Mouse (Mus musculus): ENCODE measurements around the gene Vps25. TPM values are rescaled to one million over a fixed set of nuclear protein-coding genes. Genes with fewer than 3 reads are reported as not detected.

Vps25 gene
- 51.5 and 61.9 TPM in 2 replicates for total RNA-seq (2017)

DNA sequence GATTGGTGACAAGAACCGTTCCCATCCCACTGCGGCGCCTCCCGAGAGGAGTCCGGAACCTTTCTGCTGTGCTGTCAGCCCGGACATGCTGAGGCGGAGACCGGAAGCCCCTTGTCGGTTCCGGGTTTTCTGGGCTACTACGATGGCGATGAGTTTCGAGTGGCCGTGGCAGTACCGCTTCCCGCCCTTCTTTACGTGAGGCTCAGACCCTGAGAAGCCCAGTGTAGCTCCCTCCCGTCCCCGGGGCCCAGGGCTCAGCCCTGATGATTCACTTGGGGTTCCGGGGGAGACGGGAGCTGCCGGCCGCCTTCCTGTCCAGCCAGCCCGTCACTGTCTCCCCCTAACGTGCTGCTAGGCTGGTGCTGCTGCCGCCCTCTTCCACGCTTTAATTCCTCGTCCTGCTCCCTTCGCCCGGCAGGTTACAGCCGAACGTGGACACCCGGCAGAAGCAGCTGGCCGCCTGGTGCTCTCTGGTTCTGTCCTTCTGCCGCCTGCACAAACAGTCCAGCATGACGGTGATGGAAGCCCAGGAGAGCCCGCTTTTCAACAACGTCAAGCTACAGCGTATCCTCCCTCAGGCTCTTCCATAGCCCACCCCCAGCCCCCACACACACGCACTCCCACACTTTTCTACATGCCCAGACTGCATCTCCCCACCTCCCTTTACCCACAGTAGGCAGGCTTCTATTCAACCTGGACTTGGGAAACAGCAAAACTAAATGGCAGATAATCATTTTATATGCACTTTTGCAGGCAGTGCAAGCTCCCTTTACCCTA is at the start of gene Vps25:
Gene Vps25, plus strand, starts transcription at position 95 of the 777 bp plus-strand sequence.
- peak; percentile 97 for ATAC-seq (replicated peaks; ENCODE audit: low read depth, poor library complexity, severe bottlenecking)

DNA sequence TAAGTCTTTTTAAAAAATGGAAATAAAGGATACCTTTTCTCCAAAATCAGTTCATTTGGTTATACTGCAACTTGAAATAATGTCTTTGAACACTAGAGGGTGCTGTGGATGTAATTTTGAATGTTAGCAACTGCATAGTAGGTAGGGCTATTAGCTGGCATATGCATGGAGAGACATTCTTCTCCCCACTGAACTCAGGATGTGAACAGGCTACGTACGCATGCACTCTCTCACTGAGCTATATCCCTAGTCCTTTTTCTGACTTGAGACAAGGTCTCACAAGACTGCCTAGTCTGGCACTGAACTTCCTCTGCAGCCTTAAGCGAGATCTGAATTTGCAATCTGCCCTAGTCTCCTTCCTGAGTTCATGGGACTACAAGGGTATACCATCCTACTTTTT is 41.5 kb upstream of the Vps25 start:
- peak; percentile 92 for ATAC-seq (replicated peaks; ENCODE audit: low read depth, poor library complexity, severe bottlenecking)

DNA sequence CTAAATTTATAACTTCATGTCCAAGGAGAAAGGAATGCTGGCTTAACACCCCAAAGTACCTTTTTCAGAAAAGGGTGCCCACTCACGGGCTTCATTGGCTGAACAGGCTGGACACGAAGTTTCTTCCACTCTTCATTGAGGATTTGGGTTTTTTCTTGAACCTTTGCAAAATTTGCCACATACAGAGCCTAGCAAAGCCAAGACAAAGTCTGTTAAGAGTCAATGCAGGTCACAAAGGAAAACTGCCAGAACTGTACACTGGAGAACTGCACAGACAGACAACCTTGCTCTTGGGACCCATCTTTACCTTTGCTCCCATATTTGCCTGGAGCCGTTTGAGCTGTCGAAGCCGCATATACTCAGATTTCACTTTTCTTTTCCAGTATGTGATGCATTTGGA is 36.6 kb upstream of the Vps25 start:
- ATAC-seq (replicated peaks; ENCODE audit: low read depth, poor library complexity, severe bottlenecking) = no peak

DNA sequence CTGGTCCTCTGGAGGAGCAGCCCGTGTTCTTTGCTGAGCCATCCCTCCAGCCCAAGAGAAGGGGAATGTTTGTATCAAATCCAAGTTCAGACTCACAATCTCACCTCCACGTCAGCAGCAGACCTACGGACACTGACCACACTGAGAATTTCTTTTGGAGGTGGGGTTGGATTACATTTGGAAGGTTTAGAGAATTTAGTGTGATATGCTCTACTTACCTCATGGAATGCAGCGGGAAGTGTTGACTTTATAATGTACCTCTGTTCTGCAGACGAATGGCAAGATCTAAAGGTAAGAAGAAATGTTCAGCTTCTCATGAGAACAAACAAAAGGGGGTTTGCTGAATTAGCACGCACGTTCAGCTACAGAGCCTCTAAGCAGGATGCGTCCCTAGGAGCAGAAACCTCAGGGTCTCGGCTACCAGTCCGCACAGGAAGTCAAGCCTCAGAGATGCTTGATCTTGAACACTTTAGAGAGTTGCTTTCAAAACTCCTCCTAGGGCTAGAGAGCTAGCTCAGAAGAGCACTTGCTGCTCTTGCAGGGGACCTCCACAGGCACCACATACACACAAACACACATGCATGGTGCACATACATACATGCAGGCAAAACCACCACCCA is 35.0 kb upstream of the Vps25 start:
- no peak for ATAC-seq (replicated peaks; ENCODE audit: low read depth, poor library complexity, severe bottlenecking)

DNA sequence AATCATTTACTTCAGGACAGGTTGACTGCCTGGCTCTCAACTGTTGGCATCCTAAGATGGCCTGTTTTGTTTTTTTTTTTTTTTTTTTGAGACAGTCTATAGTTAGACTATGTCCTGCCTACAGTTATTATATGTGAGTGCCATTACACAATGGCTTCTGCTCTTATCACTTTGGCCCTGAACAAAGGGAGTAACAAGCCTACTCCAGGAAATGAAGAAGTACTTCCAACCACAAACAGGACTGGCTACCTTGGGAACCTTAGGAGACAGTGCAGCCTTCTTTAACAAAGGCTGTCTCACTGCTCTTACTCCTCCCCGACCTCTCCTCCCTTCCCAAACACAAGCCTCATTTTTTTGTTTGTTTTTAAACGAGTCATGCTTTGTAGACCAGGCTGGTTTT is 32.7 kb upstream of the Vps25 start:
- no peak for ATAC-seq (replicated peaks; ENCODE audit: low read depth, poor library complexity, severe bottlenecking)

GRCm38 (mm10) chr11:101221306-101221986 is 32.1 kb upstream of the Vps25 start:
- ATAC-seq (replicated peaks; ENCODE audit: low read depth, poor library complexity, severe bottlenecking) = 0 out of 2 replicates have a peak, but pooled peaks have one; percentile 26

DNA sequence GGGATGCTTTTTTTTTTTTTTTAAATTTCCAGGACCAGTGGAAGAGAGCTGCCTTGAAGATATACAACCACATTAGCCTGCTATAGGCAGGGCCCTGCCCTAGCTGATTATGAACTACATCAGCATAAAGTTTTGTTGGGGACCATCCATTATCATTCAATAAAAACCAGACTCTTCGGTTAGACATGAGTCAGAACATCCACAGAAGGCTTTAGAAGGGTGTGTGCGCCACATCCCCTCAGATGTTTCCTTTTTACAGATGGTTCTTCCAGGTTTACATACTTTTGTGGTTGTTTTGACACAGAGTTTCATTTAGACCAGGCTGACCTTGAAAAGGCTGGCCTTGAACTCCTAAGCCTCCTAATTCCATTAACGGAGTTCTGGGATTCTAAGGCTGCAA is 29.2 kb upstream of the Vps25 start:
- no peak for ATAC-seq (replicated peaks; ENCODE audit: low read depth, poor library complexity, severe bottlenecking)

- ATAC-seq (replicated peaks; ENCODE audit: low read depth, poor library complexity, severe bottlenecking) = no peak
These were observed 28.0 kb upstream of the Vps25 start for GRCm38 (mm10) chr11:101225331-101226064.

DNA sequence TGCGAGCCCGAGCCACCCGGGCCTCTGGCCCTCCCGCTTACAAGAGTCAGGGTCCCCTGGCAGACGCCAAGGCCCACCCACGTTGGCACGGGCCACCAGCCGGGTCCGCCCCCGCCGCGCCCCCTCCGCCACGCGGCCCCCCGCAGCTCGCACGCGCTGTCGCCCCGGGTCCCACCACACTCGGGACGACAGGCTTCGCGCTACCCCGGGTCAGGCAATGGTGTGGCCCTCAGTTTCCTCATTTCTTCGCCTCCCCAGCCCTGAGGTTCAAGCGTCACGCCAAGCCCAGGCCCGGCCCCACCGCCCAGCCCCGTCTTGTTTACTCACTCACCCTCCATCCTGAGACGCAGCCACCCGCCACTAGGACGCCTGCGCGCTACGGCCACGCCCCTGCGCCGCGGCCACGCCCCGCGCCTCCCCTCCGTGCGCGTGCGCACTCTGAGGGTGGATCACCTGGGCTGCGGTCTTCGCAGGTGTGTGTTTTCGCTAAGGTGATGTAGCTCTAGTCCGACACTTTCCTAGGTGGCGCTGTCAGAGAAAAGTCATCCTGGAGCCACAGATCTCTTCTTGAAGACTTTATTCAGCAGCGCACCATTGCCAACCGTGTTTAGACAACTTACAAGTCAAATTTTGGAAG is 27.3 kb upstream of the Vps25 start, which contains the start of gene Ezh1:
Gene Ezh1, minus strand, starts transcription at position 399 of the 637 bp plus-strand sequence.
- ATAC-seq (replicated peaks; ENCODE audit: low read depth, poor library complexity, severe bottlenecking) = peak; percentile 88

DNA sequence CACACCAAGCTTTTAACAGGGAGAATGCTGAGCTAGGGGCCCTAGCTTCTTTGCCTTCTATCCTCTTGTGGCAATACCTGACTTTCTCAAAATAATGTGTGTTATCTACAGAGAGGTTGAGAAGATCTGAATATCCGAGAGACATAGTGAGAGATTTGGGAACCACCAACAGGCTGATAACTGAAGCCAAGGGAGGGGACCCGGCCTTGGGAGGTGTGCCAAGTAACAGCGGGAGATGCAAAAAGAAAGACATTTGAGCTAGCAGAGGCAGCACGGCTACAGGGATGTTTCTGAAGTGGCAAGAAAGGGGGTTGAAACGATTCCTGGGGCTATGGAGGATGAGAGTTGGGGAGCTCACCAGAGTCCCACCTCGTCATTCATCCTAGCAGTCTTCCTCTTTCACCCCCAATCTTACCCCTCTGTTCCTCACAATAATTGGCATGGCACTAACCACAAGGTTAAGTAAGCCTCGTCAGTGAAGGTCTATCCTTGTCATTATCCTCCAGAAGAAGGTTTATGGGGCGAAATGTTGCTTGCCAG is 24.1 kb upstream of the Vps25 start:
- ATAC-seq (replicated peaks; ENCODE audit: low read depth, poor library complexity, severe bottlenecking) = no peak

DNA sequence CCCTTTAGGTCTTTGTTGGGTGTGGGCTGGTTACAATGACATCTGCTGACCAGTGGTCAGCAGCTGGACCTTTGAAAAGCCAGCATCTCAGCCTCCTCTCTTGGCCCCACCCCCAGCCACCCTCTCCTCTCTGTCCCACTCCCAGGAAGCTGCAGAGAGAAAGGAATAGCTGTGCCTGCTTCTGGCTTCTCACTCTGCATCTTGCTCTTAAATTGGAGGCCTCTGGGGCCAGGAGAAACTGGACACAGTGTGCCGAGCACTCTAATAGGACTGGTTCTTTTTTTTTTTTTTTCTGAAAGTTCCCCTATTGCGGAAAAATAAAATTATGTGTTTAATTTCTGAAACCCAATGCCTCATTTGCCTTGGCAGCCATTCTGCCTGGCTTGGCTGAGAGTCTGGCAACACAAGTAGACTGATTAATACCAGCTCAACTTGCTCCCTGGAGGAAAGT is 23.4 kb upstream of the Vps25 start:
- ATAC-seq (replicated peaks; ENCODE audit: low read depth, poor library complexity, severe bottlenecking) = no peak

DNA sequence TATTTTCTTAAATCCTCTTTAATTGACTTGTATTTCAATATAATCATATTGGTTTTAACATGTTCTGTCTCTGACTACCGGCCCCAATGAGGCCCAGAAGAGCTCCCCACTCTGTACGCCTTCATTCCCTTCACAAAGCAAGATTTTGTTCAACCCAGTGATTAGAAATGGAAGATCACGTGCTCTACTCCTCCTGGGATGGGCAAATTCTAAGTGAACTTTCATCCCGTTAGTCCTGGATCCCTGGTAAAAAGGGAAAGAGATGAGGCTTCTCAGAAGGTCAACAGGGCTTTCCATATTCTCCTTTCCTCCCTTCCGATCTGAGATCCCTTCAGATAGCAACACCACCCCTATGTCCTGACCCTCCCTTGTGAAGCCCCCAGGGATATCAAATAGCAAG is 23.0 kb upstream of the Vps25 start:
- ATAC-seq (replicated peaks; ENCODE audit: low read depth, poor library complexity, severe bottlenecking) = no peak

GRCm38 (mm10) chr11:101230991-101231871 is 22.3 kb upstream of the Vps25 start:
- no peak for ATAC-seq (replicated peaks; ENCODE audit: low read depth, poor library complexity, severe bottlenecking)

DNA sequence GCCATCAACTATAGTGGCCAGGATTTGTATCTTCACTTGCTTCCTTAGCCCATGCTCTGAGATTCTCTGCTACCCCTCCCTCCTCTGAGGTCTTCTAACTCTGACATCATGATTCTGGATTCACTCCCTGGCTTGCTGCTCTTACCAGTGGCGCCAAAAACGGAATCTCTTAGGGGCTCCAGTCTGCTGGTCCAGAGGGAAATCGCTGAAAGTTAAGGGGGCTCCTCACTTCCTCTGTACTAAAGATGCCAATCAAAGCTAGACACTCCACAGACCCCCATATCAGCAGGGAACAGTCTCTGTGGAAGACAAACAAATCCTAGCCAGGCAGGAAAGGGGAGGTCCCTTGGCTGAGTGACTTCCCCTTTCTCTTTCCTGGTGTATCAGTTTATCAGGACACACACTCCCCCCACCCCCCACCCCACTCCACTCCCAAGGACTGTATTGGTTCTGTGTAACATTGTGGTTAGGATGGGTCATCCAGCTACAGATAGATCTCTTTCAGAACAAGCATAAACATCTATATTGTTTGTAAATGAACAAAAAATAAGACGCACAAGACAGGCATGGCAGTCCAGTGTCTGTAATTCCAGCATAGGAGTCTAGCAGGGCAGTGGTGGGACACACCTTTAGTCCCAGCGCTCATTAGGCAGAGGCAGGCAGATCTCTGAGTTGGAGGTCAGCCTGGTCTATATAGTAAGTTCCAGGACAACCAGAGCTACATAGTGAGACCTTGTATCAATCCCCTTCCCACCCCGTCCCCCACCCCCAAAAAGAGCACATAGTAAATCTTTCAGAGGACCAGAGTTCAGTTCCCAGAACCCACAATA is 21.3 kb upstream of the Vps25 start:
- peak; percentile 92 for ATAC-seq (replicated peaks; ENCODE audit: low read depth, poor library complexity, severe bottlenecking)

DNA sequence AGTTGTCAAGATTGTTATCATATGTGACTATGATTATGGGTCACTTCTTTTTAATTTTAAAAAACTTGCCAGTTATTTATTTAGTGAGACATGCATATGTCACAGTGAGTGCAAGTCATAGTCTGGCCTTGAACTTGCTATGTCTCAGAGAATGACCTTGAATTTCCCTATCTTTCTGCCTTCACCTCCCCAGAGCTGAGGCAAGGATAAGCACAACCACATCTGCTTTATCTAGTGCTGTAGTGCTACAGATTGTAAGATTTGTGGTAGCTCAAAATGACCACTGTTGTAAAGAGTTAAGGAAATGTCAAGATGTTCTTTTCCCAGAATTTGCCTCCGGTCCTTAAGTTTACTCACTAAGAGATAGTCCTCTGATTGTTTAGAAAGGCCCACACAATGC is 20.3 kb upstream of the Vps25 start:
- ATAC-seq (replicated peaks; ENCODE audit: low read depth, poor library complexity, severe bottlenecking) = no peak

GRCm38 (mm10) chr11:101234124-101234523 is 19.4 kb upstream of the Vps25 start:
- ATAC-seq (replicated peaks; ENCODE audit: low read depth, poor library complexity, severe bottlenecking) = no peak

DNA sequence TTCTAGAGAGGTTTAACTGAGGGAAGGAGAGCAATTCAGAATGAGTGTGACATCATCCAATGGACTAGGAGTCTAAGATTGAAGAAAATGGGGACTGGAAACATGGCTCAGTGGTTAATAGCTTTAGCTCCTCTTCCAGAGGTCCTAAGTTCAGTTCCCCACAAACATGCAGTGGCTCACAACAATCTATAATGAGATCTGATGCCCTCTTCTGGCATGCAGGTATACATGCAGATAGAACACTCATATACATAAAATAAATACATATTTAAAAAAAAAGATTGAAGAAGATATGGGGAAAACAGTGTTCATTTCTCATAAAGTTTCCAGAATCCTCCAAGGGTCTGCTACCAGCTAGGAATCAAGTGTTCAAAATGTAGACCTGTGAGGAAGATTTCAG is 18.1 kb upstream of the Vps25 start:
- no peak for ATAC-seq (replicated peaks; ENCODE audit: low read depth, poor library complexity, severe bottlenecking)

DNA sequence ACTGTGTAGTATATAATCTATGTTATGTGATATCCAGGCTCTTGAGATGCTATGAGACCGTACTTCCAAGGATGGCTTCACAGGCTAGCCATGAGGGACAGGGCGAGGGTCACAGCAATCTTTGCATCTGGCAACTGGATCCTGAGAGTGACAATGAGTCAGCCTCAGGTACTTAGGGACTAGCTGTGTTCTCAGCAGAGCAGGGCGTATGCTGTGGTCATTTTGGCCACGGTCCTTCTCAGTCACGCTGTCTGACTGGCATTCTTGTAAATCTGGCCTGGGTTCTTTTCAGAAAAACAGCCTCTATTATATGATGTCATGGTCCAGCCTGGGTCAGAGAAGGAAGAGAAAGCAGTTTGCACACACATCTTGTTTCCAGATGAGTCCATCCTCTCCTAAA is 16.7 kb upstream of the Vps25 start:
- ATAC-seq (replicated peaks; ENCODE audit: low read depth, poor library complexity, severe bottlenecking) = no peak
